Mouse (Mus musculus) testis, postnatal 10 days (tissue): Measurements from ENCODE around the gene Gk5.

Experiments
- DNase-seq: peaks from one replicate; pipeline ENCODE4 v3.0.0; 2021; ENCODE audit warnings: low spot score

The Gk5 gene

GRCm38 (mm10) chr9:96223302-96223701 is 104.1 kb downstream of the Gk5 start:
- DNase-seq = no peak

DNA sequence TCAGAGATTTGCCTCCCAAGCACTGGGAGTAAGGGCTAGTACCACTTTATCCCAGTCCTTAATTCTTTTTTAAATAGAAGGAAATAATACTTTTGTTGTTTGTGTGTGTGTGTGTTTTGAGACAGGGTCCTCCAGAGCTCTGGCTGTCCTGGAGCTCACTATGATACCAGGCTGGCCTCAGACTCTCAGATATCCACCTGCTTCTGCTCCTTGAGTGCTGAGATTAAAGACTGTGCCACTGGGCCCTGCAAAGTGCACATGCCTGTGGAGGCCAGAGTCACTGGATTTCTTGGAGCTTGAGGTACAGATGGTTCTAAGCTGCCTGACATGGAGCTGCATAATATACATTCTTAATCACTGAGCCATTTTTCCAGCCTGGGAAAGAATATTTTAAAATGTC is 109.1 kb downstream of the Gk5 start:
- no peak for DNase-seq

DNA sequence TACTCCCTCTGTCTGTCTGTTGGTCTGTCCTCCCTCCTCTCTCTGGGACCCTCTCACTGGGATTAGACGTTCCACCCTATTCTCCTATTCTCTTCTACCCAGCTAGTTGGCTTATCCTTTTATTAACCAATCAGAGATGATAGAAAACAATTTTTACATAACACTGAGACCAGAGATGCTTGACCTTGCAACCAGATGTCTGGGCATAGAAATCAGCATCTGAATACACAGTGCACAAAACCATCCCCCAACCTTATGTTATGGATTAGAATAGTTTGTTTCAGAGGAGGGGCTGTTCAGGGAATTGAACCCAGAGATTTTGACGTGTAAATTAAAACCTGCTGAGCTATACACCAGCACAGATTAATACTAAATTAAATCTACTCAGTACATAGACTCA is 111.1 kb downstream of the Gk5 start:
- no peak for DNase-seq
